Mouse (Mus musculus) olfactory bulb, adult 2 months (tissue): ENCODE data around the gene Tbc1d25.

ENCODE experiments used
- CTCF ChIP-seq: fragments of 200-500 bp; IDR thresholded peaks from 2 replicates; pipeline ENCODE4 v1.5.1; 2012; ENCODE audit warnings: low read depth, mild to moderate bottlenecking, low read length, moderate library complexity; ENCODE audit not compliant: insufficient read depth
- POLR2A ChIP-seq: fragments of 200-500 bp; IDR thresholded peaks from 2 replicates; pipeline ENCODE4 v1.6.1; 2012; ENCODE audit warnings: mild to moderate bottlenecking, low read depth, low read length, moderate library complexity; ENCODE audit not compliant: insufficient read depth

DNA sequence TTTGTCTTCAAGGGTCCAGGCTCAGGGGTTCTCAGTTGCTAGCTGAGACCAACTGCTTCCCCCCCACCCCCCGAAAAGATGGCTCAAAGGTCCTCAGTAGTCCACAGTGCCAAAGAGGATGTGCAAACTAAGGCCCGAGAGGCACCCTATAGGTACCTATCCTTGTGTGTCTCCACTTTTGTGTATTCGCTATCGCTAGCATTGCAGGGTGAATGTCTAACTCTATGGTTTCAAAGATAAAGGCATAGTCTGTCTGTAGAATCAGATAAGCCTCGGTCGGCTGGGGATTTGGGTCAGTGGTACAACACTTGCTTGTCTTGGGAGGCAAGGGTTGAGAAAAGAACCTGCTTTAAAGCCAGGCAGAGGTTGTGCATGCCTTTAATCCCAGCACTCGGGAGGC lies 47.5 kb upstream of the Tbc1d25 start:
- no peak for TF ChIP-seq CTCF
- no peak for TF ChIP-seq POLR2A
